Mouse (Mus musculus) kidney, embryonic 16.5 days (tissue): ENCODE measurements at regions not wholly inside any gene's neighbourhood (a gene's known extent, or its start where the extent isn't known, plus 50 kb on each side); places are given as distances from the start of the nearest gene placed in this dataset.

Experiments used
- ATAC-seq: fragments of 200-750 bp; cut with Nextera tagmentation; 2 replicates; pipeline ENCODE4 v1.8.0; 2017; ENCODE audit warnings: moderate TSS enrichment; ENCODE audit not compliant: low FRiP score, low TSS enrichment
- H3K27ac ChIP-seq: fragments of 300-500 bp; sonication (generic); 2 replicates; pipeline ENCODE4 v1.5.1; 2014; ENCODE audit warnings: low read length
- H3K27me3 ChIP-seq: fragments of 300-500 bp; sonication (generic); 2 replicates; pipeline ENCODE4 v1.6.1; 2014; ENCODE audit warnings: low read length, control low read depth, mixed read lengths; ENCODE audit not compliant: insufficient read depth
- H3K36me3 ChIP-seq: fragments of 300-500 bp; sonication (generic); 2 replicates; pipeline ENCODE4 v1.6.1; 2014; ENCODE audit warnings: low read length, control low read depth, mixed read lengths; ENCODE audit not compliant: insufficient read depth
- H3K4me1 ChIP-seq: fragments of 300-500 bp; sonication (generic); 2 replicates; pipeline ENCODE4 v1.6.1; 2014; ENCODE audit warnings: low read length, control low read depth, mixed read lengths; ENCODE audit not compliant: insufficient read depth
- H3K4me2 ChIP-seq: fragments of 300-500 bp; sonication (generic); replicated peaks from 2 replicates; pipeline ENCODE4 v1.6.1; 2014; ENCODE audit warnings: low read depth, low read length
- H3K4me3 ChIP-seq: fragments of 300-500 bp; sonication (generic); 2 replicates; pipeline ENCODE4 v1.5.1; 2014; ENCODE audit warnings: mild to moderate bottlenecking, low read length
- H3K9ac ChIP-seq: fragments of 300-500 bp; sonication (generic); replicated peaks from 2 replicates; pipeline ENCODE4 v1.6.1; 2014; ENCODE audit warnings: low read length
- H3K9me3 ChIP-seq: fragments of 300-500 bp; sonication (generic); 2 replicates; pipeline ENCODE4 v1.6.1; 2016; ENCODE audit warnings: low read length, control low read depth
- WGBS: fragments of 180-500 bp; shearing (Covaris S2); extraction: QIAGEN DNeasy Blood & Tissue Kit; methylation state at CpG from one replicate; pipeline ENCODE4 v1.1.7; 2014; 5-methylcytosine and 5-hydroxymethylcytosine counted together

DNA sequence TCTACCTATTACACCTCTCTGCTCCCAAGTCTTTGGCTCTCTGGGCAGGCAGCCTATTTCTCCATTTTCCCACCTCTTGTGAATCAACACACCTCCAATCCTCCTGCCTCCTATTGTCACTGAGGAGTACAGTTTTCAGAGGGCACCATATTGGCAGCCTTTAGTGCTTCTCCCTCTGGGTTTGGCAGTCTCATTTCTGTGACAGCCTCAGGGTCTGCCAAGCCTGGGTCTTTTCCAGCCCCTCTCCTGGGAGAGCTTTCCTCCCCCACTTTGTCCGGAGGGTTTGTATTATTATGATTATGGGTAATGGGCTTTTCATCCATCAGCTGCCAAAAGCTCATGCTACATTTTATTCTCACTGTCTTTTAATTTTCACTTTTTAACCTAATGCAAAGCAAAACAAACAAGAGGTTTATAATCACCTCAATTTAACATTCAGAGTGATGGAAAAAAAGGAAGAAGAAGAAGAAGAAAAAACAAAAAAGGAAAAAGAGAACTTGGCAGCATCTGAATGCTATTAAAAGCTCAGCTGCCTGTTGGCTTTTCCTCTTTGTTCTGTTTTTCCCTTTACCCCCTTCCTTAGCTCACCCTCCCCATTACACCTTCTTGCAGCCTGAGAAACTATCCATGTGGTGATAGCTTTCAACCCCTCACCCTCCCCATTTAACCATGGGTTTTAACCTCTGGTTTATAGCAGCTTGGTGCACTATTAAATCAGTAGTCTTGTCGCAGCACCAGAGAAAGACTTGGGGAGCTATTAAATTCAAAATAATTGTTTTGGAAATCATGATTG is 790.5 kb upstream of the Cdh8 start:
- Histone ChIP-seq H3K4me3 (no peak overlapping the region), H3K36me3 (no peaks in the 10 kb centered on the region), H3K9me3 (no peaks in the 10 kb centered on the region), H3K27ac (no peak overlapping the region), H3K4me1 (no peaks in the 10 kb centered on the region), H3K4me2 (no peak overlapping the region), H3K9ac (no peak overlapping the region), H3K27me3 (no peaks in the 10 kb centered on the region)
- no peak for ATAC-seq
- WGBS, result 49% methylated on average over 2 of the region's 2 CpGs

DNA sequence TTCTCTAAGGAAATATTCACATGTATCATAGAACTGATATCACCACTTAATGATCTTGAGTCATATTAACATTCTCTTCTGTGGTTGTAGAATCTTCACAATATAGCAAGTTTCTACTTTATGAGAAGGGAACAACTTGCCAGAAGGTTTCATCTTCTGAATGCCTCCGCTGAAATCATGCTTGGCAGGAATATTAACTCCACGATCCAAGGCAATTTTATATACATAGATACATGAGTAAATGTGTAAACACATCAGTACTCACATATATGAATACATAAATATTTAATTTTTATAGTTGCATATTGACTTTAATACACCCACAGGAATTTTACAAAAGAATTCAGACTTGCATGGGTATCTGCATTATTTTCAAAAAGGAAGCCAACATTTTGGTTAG is 777.0 kb upstream of the Cdh8 start:
- no peak overlapping the region for H3K27ac ChIP-seq
- no peak overlapping the region for H3K4me3 ChIP-seq
- no peaks in the 10 kb centered on the region for H3K27me3 ChIP-seq
- no peak overlapping the region for H3K9ac ChIP-seq
- H3K4me1 ChIP-seq, result no peaks in the 10 kb centered on the region
- no peaks in the 10 kb centered on the region for H3K9me3 ChIP-seq
- WGBS, result 88% methylated on average over 2 of the region's 2 CpGs
- no peak for ATAC-seq
- H3K36me3 ChIP-seq, result no peaks in the 10 kb centered on the region
- H3K4me2 ChIP-seq, result no peak overlapping the region

DNA sequence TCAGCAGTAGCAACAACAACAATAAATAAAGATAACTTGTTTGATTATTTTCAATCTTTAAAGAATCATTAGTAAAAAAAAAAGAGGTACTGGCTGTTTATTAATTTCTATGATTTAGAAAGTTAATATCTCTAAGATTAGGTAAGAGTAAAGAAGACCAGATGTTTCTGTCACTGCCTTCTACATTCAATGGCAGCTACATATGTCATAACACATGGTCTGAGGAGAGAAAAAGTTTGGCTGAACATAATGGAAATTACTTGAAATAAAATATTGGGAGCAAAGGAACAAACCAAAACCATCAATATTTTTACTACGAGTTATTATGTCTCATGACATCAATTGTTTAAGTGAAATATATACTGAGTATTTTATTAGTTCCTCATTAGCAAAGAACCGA is 774.4 kb upstream of the Cdh8 start:
- 88% methylated on average over 2 of the region's 2 CpGs for whole genome bisulfite sequencing
- Histone ChIP-seq H3K9ac (no peak overlapping the region), H3K4me1 (no peaks in the 10 kb centered on the region), H3K4me3 (no peak overlapping the region), H3K27ac (no peak overlapping the region), H3K27me3 (no peaks in the 10 kb centered on the region), H3K4me2 (no peak overlapping the region), H3K9me3 (no peaks in the 10 kb centered on the region), H3K36me3 (no peaks in the 10 kb centered on the region)
- no peak for ATAC-seq

DNA sequence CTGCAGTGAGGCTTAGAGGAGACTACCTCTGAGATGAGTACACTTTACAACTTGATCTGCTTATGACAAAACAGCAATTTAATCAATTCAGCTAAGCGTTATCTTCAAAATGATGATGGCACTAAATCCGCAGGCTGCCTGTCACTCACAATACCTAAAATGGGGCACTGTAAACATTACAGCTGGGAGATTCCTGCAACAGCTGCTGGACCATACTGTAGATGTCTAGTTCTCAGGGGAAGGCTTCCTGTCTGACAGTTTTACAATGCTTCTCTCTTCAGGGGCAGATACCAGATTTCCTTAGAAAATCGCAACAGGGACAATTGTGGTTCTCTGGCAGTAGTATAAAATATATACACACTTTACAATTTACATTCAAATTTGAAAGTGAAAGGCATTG is 771.7 kb upstream of the Cdh8 start:
- Histone ChIP-seq H3K9ac (no peak overlapping the region), H3K9me3 (no peaks in the 10 kb centered on the region), H3K4me1 (no peaks in the 10 kb centered on the region), H3K36me3 (no peaks in the 10 kb centered on the region), H3K4me3 (no peak overlapping the region), H3K27me3 (no peaks in the 10 kb centered on the region), H3K4me2 (no peak overlapping the region), H3K27ac (no peak overlapping the region)
- ATAC-seq, result no peak
- 53% methylated on average over 3 of the region's 3 CpGs for WGBS

DNA sequence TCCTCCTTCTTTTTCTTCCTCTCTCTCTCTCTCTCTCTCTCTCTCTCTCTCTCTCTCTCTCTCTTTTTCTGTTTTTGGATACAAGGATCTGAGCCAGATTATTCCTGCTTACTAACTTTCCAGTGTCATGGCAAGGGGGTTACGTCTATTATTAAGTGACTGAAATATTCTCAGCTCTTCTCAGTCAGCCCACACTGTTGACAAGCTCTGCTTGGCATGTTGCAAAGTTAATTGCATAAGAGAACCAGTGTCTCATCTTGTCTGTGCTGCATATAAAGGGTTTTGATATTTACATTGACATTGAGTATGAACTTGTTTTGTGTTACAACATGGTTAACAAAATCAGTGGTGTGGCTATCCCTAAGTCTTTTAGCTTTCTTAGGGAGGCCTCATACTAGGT is 760.2 kb upstream of the Cdh8 start:
- no peak overlapping the region for H3K4me3 ChIP-seq
- ATAC-seq, result no peak
- no peaks in the 10 kb centered on the region for H3K36me3 ChIP-seq

DNA sequence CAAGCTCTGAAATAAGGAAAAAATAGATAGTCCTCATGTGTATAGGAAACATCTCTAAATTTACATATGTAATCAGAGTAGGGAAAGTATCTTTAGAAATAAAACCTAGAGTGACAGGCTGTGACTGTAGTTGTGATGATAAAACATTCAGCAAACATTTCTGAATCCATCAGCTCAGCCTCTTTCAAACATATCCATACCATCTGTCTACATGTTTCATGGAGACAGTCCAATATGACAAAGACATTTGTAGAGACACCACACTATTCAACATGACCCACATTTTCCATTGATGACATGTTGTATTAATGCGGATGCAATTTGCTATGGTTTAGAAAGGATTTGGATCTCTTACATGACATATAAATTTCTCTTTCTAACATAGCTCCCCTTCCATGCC is 729.1 kb upstream of the Cdh8 start:
- H3K9me3 ChIP-seq, result no peaks in the 10 kb centered on the region
- no peaks in the 10 kb centered on the region for H3K4me1 ChIP-seq
- H3K36me3 ChIP-seq, result no peaks in the 10 kb centered on the region
- no peak overlapping the region for H3K9ac ChIP-seq
- no peak overlapping the region for H3K27ac ChIP-seq
- 93% methylated on average over 1 of the region's 1 CpGs for WGBS
- ATAC-seq, result no peak
- H3K4me2 ChIP-seq, result no peak overlapping the region
- no peaks in the 10 kb centered on the region for H3K27me3 ChIP-seq
- H3K4me3 ChIP-seq, result no peak overlapping the region

More for the DNA sequence above, 760.2 kb upstream of the Cdh8 start:
- Histone ChIP-seq H3K27ac (no peak overlapping the region), H3K4me1 (no peaks in the 10 kb centered on the region), H3K4me2 (no peak overlapping the region), H3K9me3 (peaks cover 2% of the 10 kb centered on the region; the same call in 1 of the 2 replicates), H3K27me3 (no peaks in the 10 kb centered on the region), H3K9ac (no peak overlapping the region)
- 81% methylated on average over 1 of the region's 1 CpGs for WGBS

DNA sequence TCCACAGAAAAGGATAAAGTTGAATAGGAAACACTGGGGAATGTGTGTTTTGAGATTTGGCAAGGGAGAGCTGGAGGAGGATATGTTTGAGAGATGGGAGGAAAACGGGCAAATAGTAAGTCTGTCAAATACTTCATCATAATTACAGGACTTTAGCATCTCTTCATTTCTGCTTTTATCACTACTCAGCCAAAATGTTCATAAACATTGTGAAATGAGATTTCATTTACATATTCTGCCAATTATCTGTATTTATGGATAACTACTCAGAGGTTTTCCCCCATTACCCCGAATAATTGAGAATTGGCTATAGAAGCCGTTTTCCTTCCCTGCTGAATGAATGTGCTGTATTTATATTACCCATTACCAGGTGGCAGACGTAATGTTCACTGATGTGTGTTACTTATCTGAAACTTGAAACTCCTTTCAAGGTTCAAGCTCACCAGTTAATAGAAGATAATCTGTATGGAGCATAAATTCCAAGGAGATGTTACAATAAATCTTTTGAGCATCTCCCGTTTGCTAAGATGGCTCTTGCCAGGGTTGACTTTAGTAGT is 727.9 kb upstream of the Cdh8 start:
- WGBS, result 36% methylated on average over 5 of the region's 5 CpGs
- no peak overlapping the region for H3K9ac ChIP-seq
- no peak overlapping the region for H3K4me3 ChIP-seq
- no peak overlapping the region for H3K27ac ChIP-seq
- no peaks in the 10 kb centered on the region for H3K36me3 ChIP-seq
- no peaks in the 10 kb centered on the region for H3K27me3 ChIP-seq
- no peaks in the 10 kb centered on the region for H3K9me3 ChIP-seq
- no peaks in the 10 kb centered on the region for H3K4me1 ChIP-seq
- no peak overlapping the region for H3K4me2 ChIP-seq
- ATAC-seq, result no peak

DNA sequence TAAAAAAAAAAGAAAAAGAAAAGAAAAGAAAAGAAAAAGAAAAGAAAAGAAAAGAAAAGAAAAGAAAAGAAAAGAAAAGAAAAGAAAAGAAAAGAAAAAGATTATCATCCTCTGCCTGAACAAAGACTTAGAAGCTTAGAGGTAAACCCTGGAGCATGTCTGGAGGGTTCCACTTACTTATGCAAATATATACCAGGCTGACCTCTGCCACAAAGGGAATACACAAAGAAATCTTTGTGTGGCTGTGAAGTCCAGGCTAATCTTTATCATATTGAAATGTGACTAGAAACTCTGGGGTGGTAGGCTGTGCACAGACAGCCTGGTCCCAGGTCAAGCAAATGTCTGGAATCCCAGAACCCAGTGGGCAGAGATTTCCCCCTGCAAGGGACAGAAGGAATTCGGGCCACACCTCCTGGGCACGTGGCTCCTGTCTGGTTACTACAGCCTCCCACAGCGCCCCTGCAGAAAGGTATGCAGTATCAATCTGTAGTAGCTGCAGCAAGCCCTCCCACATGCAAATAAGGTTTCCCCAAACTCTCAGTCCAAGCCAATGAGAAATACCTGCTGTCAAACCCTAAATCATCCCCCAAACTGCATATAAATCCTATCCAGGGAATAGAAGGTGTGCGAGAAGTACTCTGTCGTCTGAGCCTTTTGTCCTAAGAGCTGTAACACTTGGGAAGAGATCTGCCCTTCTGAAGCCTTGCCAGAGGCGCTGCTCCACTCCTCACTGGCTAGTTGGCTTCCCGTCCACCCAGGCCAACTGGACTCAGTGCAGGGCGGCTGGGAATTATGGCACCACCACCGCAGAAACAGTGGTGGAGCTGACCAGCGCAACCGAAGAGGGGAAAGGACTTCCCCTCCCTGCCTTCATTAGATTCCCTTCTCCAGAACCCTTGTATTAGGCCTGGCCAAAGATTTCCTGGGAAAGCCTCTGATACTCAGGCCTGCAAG is 688.4 kb upstream of the Cdh8 start:
- ATAC-seq, result no peak

DNA sequence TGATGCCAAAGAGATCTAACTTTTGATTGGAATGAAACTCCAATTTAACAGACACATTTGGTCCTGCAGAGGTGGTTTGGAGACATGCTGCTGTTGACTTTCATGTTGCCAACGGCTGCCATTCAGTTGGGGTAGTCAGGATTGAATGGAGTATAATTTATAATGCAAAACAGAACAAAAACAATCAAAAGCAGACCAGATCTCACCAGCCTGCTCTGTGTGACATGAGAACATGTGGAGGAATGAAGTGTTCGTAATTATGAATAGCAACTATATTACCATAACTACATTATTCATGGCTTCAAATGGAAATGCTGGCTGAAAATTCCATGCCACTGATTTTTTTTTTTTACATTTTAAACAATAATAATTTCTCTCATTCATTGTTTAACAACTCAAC is 685.7 kb upstream of the Cdh8 start:
- WGBS, result 83% methylated on average over 2 of the region's 2 CpGs
- H3K4me2 ChIP-seq, result no peak overlapping the region
- no peaks in the 10 kb centered on the region for H3K36me3 ChIP-seq
- no peaks in the 10 kb centered on the region for H3K27me3 ChIP-seq
- no peak overlapping the region for H3K27ac ChIP-seq
- no peaks in the 10 kb centered on the region for H3K4me1 ChIP-seq
- H3K9me3 ChIP-seq, result no peaks in the 10 kb centered on the region
- H3K4me3 ChIP-seq, result no peak overlapping the region
- H3K9ac ChIP-seq, result no peak overlapping the region
- no peak for ATAC-seq

More for the DNA sequence above, 688.4 kb upstream of the Cdh8 start:
- Histone ChIP-seq H3K4me1 (no peaks in the 10 kb centered on the region), H3K4me3 (no peak overlapping the region), H3K27ac (no peak overlapping the region), H3K4me2 (no peak overlapping the region), H3K27me3 (no peaks in the 10 kb centered on the region), H3K9ac (no peak overlapping the region), H3K36me3 (no peaks in the 10 kb centered on the region), H3K9me3 (no peaks in the 10 kb centered on the region)
- 48% methylated on average over 11 of the region's 11 CpGs for WGBS
